Mouse (Mus musculus): ENCODE measurements around the gene 1700030J22Rik. TPM values are rescaled to one million over a fixed set of nuclear protein-coding genes. Genes with fewer than 3 reads are reported as not detected.

Gene 1700030J22Rik
- polyA plus RNA-seq (2012; ENCODE audit: insufficient read depth, insufficient read length, low replicate concordance, missing spikeins) = not detected in 2 replicates

DNA sequence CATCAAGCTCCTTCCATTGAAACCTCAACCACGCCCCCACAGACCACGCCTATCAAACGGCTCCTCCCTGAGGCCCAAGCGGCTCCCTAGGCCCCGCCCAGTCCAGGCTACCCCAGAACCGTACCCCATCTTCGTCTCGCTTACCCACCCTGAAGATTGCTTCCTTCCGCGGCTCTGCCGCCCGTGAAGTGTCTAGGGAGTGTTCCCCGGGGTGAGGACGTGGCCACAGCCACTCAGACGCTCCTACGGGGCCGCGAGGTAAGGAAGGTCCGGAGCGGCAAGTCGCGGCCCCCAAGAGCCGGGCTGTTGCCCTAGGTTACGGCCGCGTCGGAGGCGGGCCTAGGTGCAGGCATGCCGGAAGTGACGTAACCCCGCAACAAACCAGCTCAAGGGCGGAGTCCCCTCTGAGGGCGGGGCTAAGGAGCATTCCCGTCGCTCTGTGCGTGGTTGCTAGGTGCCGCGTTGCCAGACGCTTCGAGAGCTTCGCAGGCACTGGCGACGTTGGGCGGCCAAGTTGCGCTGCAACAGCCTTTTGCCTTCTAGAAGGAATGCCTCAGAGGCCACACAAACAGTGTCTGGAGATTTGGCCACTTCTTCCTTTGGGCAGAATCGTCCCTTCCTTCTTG, at the start of gene 1700030J22Rik:
1700030J22Rik (minus strand) TSS at position 329 of the 626 bp plus-strand sequence.
- WGBS = under 1% methylated on average over 46 of the region's 46 CpGs
- H3K27ac ChIP-seq (ENCODE audit: insufficient read depth, low read depth, low read length) = no peak within 1 kb of the TSS
- peaks cover 5% of the 10 kb centered on the region; the same call in 1 of the 2 replicates for H3K4me1 ChIP-seq (ENCODE audit: control insufficient read depth, insufficient read depth, low read length)
- TF ChIP-seq CTCF (IDR thresholded peaks at IDR 0.05; ENCODE audit: insufficient read depth, low read depth, low read length) = no peak
- TF ChIP-seq POLR2A (IDR thresholded peaks at IDR 0.05; ENCODE audit: insufficient read depth, low read depth, low read length) = peak; percentile 51; the same call in 1 of the 2 replicates
- H3K4me3 ChIP-seq (ENCODE audit: insufficient read depth, low read depth, low read length) = peak within 1 kb of the TSS; percentile 77

GRCm38 (mm10) chr8:117027601-117028000, 48.8 kb upstream of the 1700030J22Rik start:
- Histone ChIP-seq H3K4me3 (ENCODE audit: insufficient read depth, low read depth, low read length) (no peak overlapping the region), H3K4me1 (ENCODE audit: control insufficient read depth, insufficient read depth, low read length) (peaks cover 2% of the 10 kb centered on the region; the same call in 1 of the 2 replicates), H3K27ac (ENCODE audit: insufficient read depth, low read depth, low read length) (no peak overlapping the region)
- TF ChIP-seq CTCF (IDR thresholded peaks at IDR 0.05; ENCODE audit: insufficient read depth, low read depth, low read length) = no peak
- TF ChIP-seq POLR2A (IDR thresholded peaks at IDR 0.05; ENCODE audit: insufficient read depth, low read depth, low read length) = no peak
- 91% methylated on average over 5 of the region's 5 CpGs for WGBS

GRCm38 (mm10) chr8:117022297-117022993, 43.7 kb upstream of the 1700030J22Rik start:
- Histone ChIP-seq H3K27ac (ENCODE audit: insufficient read depth, low read depth, low read length) (no peak overlapping the region), H3K4me3 (ENCODE audit: insufficient read depth, low read depth, low read length) (no peak overlapping the region), H3K4me1 (ENCODE audit: control insufficient read depth, insufficient read depth, low read length) (peaks cover 2% of the 10 kb centered on the region; the same call in 1 of the 2 replicates)
- TF ChIP-seq POLR2A (IDR thresholded peaks at IDR 0.05; ENCODE audit: insufficient read depth, low read depth, low read length) (no peak), CTCF (IDR thresholded peaks at IDR 0.05; ENCODE audit: insufficient read depth, low read depth, low read length) (no peak)
- 68% methylated on average over 1 of the region's 1 CpGs for WGBS

GRCm38 (mm10) chr8:117019323-117020275, 40.8 kb upstream of the 1700030J22Rik start:
- Histone ChIP-seq H3K27ac (ENCODE audit: insufficient read depth, low read depth, low read length) (no peak overlapping the region), H3K4me3 (ENCODE audit: insufficient read depth, low read depth, low read length) (no peak overlapping the region), H3K4me1 (ENCODE audit: control insufficient read depth, insufficient read depth, low read length) (peaks cover 2% of the 10 kb centered on the region; the same call in 1 of the 2 replicates)
- TF ChIP-seq POLR2A (IDR thresholded peaks at IDR 0.05; ENCODE audit: insufficient read depth, low read depth, low read length) (no peak), CTCF (IDR thresholded peaks at IDR 0.05; ENCODE audit: insufficient read depth, low read depth, low read length) (no peak)
- 78% methylated on average over 18 of the region's 18 CpGs for WGBS

- no peak overlapping the region for H3K27ac ChIP-seq (ENCODE audit: insufficient read depth, low read depth, low read length)
- no peak overlapping the region for H3K4me3 ChIP-seq (ENCODE audit: insufficient read depth, low read depth, low read length)
- WGBS = 97% methylated on average over 4 of the region's 4 CpGs
- no peak for TF ChIP-seq CTCF (IDR thresholded peaks at IDR 0.05; ENCODE audit: insufficient read depth, low read depth, low read length)
- no peak for TF ChIP-seq POLR2A (IDR thresholded peaks at IDR 0.05; ENCODE audit: insufficient read depth, low read depth, low read length)
- H3K4me1 ChIP-seq (ENCODE audit: control insufficient read depth, insufficient read depth, low read length) = peaks cover under 1% of the 10 kb centered on the region; the same call in 1 of the 2 replicates
These were observed 39.1 kb upstream of the 1700030J22Rik start for GRCm38 (mm10) chr8:117017896-117018295.

DNA sequence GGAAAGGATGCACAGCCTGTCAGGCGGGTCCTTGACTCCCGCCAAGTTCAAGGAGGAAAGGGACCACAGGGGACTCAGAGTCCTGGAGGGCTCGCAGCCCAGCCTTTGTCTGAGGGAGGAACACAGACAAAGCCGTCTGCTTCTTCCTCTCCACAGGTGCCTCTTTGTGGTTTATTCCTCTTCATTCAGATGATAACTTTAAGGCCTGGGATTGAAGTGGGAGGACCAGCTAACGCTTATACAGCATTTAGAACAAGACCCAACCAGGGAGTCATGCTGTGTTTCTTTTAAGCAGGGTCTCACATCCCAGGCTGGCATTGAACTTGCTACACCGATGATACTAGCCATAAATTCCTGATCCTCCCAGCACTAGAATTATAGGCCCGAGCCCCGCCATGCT, 38.2 kb upstream of the 1700030J22Rik start:
- no peak for TF ChIP-seq CTCF (IDR thresholded peaks at IDR 0.05; ENCODE audit: insufficient read depth, low read depth, low read length)
- TF ChIP-seq POLR2A (IDR thresholded peaks at IDR 0.05; ENCODE audit: insufficient read depth, low read depth, low read length) = no peak
- Histone ChIP-seq H3K4me3 (ENCODE audit: insufficient read depth, low read depth, low read length) (no peak overlapping the region), H3K27ac (ENCODE audit: insufficient read depth, low read depth, low read length) (no peak overlapping the region), H3K4me1 (ENCODE audit: control insufficient read depth, insufficient read depth, low read length) (no peaks in the 10 kb centered on the region)
- 68% methylated on average over 8 of the region's 8 CpGs for WGBS

- Histone ChIP-seq H3K27ac (ENCODE audit: insufficient read depth, low read depth, low read length) (no peak overlapping the region), H3K4me1 (ENCODE audit: control insufficient read depth, insufficient read depth, low read length) (no peaks in the 10 kb centered on the region), H3K4me3 (ENCODE audit: insufficient read depth, low read depth, low read length) (no peak overlapping the region)
- TF ChIP-seq POLR2A (IDR thresholded peaks at IDR 0.05; ENCODE audit: insufficient read depth, low read depth, low read length) (no peak), CTCF (IDR thresholded peaks at IDR 0.05; ENCODE audit: insufficient read depth, low read depth, low read length) (no peak)
- 74% methylated on average over 4 of the region's 4 CpGs for WGBS
These were observed 36.9 kb upstream of the 1700030J22Rik start for GRCm38 (mm10) chr8:117015670-117016069.

GRCm38 (mm10) chr8:117011366-117011765, 32.6 kb upstream of the 1700030J22Rik start:
- TF ChIP-seq POLR2A (IDR thresholded peaks at IDR 0.05; ENCODE audit: insufficient read depth, low read depth, low read length) = no peak
- no peak for TF ChIP-seq CTCF (IDR thresholded peaks at IDR 0.05; ENCODE audit: insufficient read depth, low read depth, low read length)
- Histone ChIP-seq H3K4me1 (ENCODE audit: control insufficient read depth, insufficient read depth, low read length) (no peaks in the 10 kb centered on the region), H3K4me3 (ENCODE audit: insufficient read depth, low read depth, low read length) (no peak overlapping the region), H3K27ac (ENCODE audit: insufficient read depth, low read depth, low read length) (no peak overlapping the region)
- 91% methylated on average over 9 of the region's 9 CpGs for WGBS

All from olfactory bulb, adult 2 months (tissue).